ENCODE assay signal across 8 mouse cellular contexts in the genomic region with DNA sequence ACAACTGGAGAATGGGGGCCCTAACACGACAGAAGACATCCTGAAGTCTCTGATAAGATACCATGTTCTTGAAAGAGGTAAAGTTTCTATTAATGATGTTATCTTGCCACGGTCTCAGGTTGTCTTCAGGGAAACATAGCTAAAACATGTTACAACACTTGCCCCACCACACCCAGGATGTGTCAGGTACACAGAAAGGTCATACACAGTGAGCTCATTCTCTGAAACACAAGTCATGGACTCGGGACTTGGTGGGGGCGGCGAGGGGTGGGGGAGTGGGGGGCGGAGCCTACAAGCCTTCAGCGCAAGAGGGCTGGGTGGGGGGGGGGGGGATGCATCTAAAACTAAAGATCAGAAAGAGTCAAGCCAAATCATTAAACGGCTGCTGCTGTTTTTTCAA. TPM values are rescaled to one million over a fixed set of nuclear protein-coding genes. Genes with fewer than 3 reads are reported as not detected.
DNase-seq lines count a peak whose midpoint lies in the region; ATAC-seq and TF ChIP-seq lines count a peak whose summit lies in the region.

No protein-coding gene starts in this region.

- H3K36me3 ChIP-seq in forebrain, embryonic 12.5 days (replicated peaks), result no peaks in the 10 kb centered on the region
- H3K36me3 ChIP-seq in kidney, postnatal 0 days (ENCODE audit: insufficient read depth, low read length), result no peaks in the 10 kb centered on the region
- H3K36me3 ChIP-seq in midbrain, embryonic 10.5 days, result no peaks in the 10 kb centered on the region

- no peaks in the 10 kb centered on the region for H3K9me3 ChIP-seq in forebrain, embryonic 12.5 days
- H3K9me3 ChIP-seq in kidney, postnatal 0 days (replicated peaks; ENCODE audit: low read length), result no peaks in the 10 kb centered on the region
- no peaks in the 10 kb centered on the region for H3K9me3 ChIP-seq in midbrain, embryonic 10.5 days (replicated peaks)

- peak overlapping the region; percentile 48 for H3K9ac ChIP-seq in forebrain, embryonic 12.5 days
- peak overlapping the region; percentile 68 for H3K9ac ChIP-seq in kidney, postnatal 0 days (ENCODE audit: low read depth, low read length)

- no peak overlapping the region for H3K27ac ChIP-seq in cerebellum, adult 2 months (ENCODE audit: insufficient read depth, low read length)
- no peak overlapping the region for H3K27ac ChIP-seq in forebrain, embryonic 12.5 days
- H3K27ac ChIP-seq in kidney, postnatal 0 days, result peak overlapping the region; percentile 91
- H3K27ac ChIP-seq in midbrain, embryonic 10.5 days (replicated peaks), result peak overlapping the region; percentile 67

- TF ChIP-seq CTCF in cerebellum, adult 2 months (IDR thresholded peaks at IDR 0.05; ENCODE audit: borderline replicate concordance, insufficient read depth, low read depth, low read length), result no peak
- no peak for TF ChIP-seq CTCF in kidney, postnatal 0 days (IDR thresholded peaks at IDR 0.05; ENCODE audit: low read depth)

- peak overlapping the region; percentile 14 for H3K4me3 ChIP-seq in cerebellum, adult 2 months (replicated peaks; ENCODE audit: insufficient read depth, low read depth, low read length)
- H3K4me3 ChIP-seq in forebrain, embryonic 12.5 days (replicated peaks), result peak overlapping the region; percentile 44
- peak overlapping the region; percentile 55 for H3K4me3 ChIP-seq in kidney, postnatal 0 days (replicated peaks; ENCODE audit: low read depth, low read length)
- H3K4me3 ChIP-seq in midbrain, embryonic 10.5 days, result peak overlapping the region; percentile 60

- 13% methylated on average over 8 of the region's 8 CpGs for WGBS in cerebellum, adult 2 months
- WGBS in forebrain, embryonic 12.5 days, result 14% methylated on average over 8 of the region's 8 CpGs
- 3% methylated on average over 8 of the region's 8 CpGs for WGBS in kidney, postnatal 0 days
- WGBS in midbrain, embryonic 10.5 days, result 15% methylated on average over 8 of the region's 8 CpGs

- peak overlapping the region; percentile 65 for H3K4me2 ChIP-seq in forebrain, embryonic 12.5 days
- peak overlapping the region; percentile 76 for H3K4me2 ChIP-seq in kidney, postnatal 0 days (ENCODE audit: low read length)

- no peak for ATAC-seq in cerebellum, adult (ENCODE audit: insufficient number of reproducible peaks, low FRiP score, low TSS enrichment)
- ATAC-seq in forebrain, embryonic 12.5 days (ENCODE audit: low FRiP score), result 0 out of 2 replicates have a peak, but pooled peaks have one; percentile 33
- peak; percentile 54 for ATAC-seq in kidney, postnatal 0 days (replicated peaks; ENCODE audit: low FRiP score, low read depth)

- DNase-seq in cerebellum, adult 2 months, result no peak
- peak; percentile 19 for DNase-seq in NIH3T3 (ENCODE audit: low read depth)
- peak; percentile 32 for DNase-seq in kidney, postnatal 0 days (ENCODE audit: low spot score)
- no peak for DNase-seq in midbrain, embryonic 10.5 days (ENCODE audit: low spot score)
- no peak for DNase-seq in layer of hippocampus, postnatal 14 days (ENCODE audit: low spot score in 2 of 2)
- no peak for DNase-seq in cerebellum, postnatal 36 days

- no peaks in the 10 kb centered on the region for H3K27me3 ChIP-seq in cerebellum, adult 2 months (ENCODE audit: control insufficient read depth, insufficient read depth, low read length)
- no peaks in the 10 kb centered on the region for H3K27me3 ChIP-seq in forebrain, embryonic 12.5 days
- no peaks in the 10 kb centered on the region for H3K27me3 ChIP-seq in kidney, postnatal 0 days (ENCODE audit: insufficient read depth, low read length)
- H3K27me3 ChIP-seq in midbrain, embryonic 10.5 days (ENCODE audit: low read depth, poor library complexity, severe bottlenecking), result no peaks in the 10 kb centered on the region

- TF ChIP-seq POLR2A in cerebellum, adult 2 months (IDR thresholded peaks at IDR 0.05; ENCODE audit: borderline replicate concordance, insufficient read depth, low read length), result no peak

- no peaks in the 10 kb centered on the region for H3K4me1 ChIP-seq in cerebellum, adult 2 months (ENCODE audit: control insufficient read depth, insufficient read depth, low read length)
- peaks cover 7% of the 10 kb centered on the region; the same call in 1 of the 2 replicates for H3K4me1 ChIP-seq in forebrain, embryonic 12.5 days
- H3K4me1 ChIP-seq in kidney, postnatal 0 days (replicated peaks; ENCODE audit: insufficient read depth, low read length), result no peaks in the 10 kb centered on the region
- H3K4me1 ChIP-seq in midbrain, embryonic 10.5 days, result peaks cover 9% of the 10 kb centered on the region

RNA-seq across cellular contexts. Expression of gene Cast, which starts 38.7 kb away (rescaled TPM):
- 12.0 and 13.0 TPM in 2 replicates for polyA plus RNA-seq in cerebellum, adult 2 months (2012; rRNA removed)
- 11.3 and 14.1 TPM in 2 replicates for polyA plus RNA-seq in forebrain, embryonic 12.5 days (2016; fragmentation: Nextera tagmentation; extraction: Ambion mirVana)
- polyA plus RNA-seq in kidney, postnatal 0 days (2015; fragmentation: Nextera tagmentation; extraction: Ambion mirVana), result 23.0 and 28.0 TPM in 2 replicates
- 14.9 and 17.3 TPM in 2 replicates for polyA plus RNA-seq in midbrain, embryonic 10.5 days (2016; fragmentation: Nextera tagmentation; extraction: Ambion mirVana)
- total RNA-seq in layer of hippocampus, postnatal 14 days (2021), result 1 to 10 TPM; 6.2 to 6.5 TPM

Comparison
In these comparisons a context has a peak if more than half of its experiments do, and no peak if none do; other contexts are left out.
1. DNase-seq: peak in NIH3T3 (single experiment) and kidney, postnatal 0 days (single experiment); none in cerebellum, adult 2 months (0 of 2), midbrain, embryonic 10.5 days (single experiment), layer of hippocampus, postnatal 14 days (0 of 2) and cerebellum, postnatal 36 days (0 of 2).
2. H3K27ac ChIP-seq: peak in kidney, postnatal 0 days (single experiment) and midbrain, embryonic 10.5 days (single experiment); none in cerebellum, adult 2 months (single experiment) and forebrain, embryonic 12.5 days (single experiment).
3. Peak in every context shown above with its lines, with median percentiles within 50 percentile points of each other: H3K4me3 ChIP-seq.